Mouse (Mus musculus): ENCODE results near the gene Zcchc24. TPM values are rescaled to one million over a fixed set of nuclear protein-coding genes. Genes with fewer than 3 reads are reported as not detected.

Zcchc24 gene
- polyA plus RNA-seq, 1 experiment from 2014 or later = 29.0 TPM

GRCm38 (mm10) chr14:25795561-25796174 is 26.8 kb upstream of the Zcchc24 start:
- ChIA-PET POLR2A (no interaction called here), CTCF (no interaction called here)
- in situ Hi-C loops (cut with MboI; ENCODE audit: low pct_unique_long_range_greater_than_20kb) = loop anchor here (5.0 kb wide), 1 partner anchor 73 kb away; no protein-coding TSS in a partner anchor
- TF ChIP-seq CTCF (IDR thresholded peaks at IDR 0.05) = no peak
- no peaks in the 10 kb centered on the region for H3K27me3 ChIP-seq
- DNase-seq (ENCODE audit: low read depth, low spot score) (no peak), ATAC-seq (no peak)

- ChIA-PET POLR2A (no interaction called here), CTCF (no interaction called here)
- H3K27me3 ChIP-seq = no peaks in the 10 kb centered on the region
- TF ChIP-seq CTCF (IDR thresholded peaks at IDR 0.05) = no peak
- in situ Hi-C loops (cut with MboI; ENCODE audit: low pct_unique_long_range_greater_than_20kb) = loop anchor here (5.0 kb wide), 1 partner anchor 73 kb away; no protein-coding TSS in a partner anchor
- ATAC-seq = no peak
- no peak for DNase-seq (ENCODE audit: low read depth, low spot score)
Observed at GRCm38 (mm10) chr14:25795067-25795466, 26.2 kb upstream of the Zcchc24 start.

DNA sequence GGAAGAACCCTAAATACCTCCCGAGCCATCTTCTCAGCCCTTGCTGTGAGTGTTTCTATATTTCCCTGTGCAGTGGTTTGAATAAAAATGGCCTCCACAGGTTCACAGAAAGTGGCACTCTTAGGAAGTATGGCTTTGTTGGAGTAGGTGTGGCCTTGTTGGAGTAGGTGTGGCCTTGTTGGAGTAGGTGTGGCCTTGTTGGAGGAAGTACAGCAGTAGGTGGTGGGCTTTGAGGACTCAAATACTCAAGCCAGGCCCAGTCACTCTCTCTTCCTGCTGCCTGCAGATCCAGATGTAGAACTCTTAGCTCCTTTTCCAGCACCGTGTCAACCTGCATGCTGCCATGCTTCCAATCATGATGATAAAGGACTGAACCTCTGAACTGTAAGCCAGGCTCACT is 25.5 kb upstream of the Zcchc24 start:
- TF ChIP-seq CTCF (IDR thresholded peaks at IDR 0.05) = no peak
- ATAC-seq = no peak
- CTCF ChIA-PET = no interaction called here
- H3K27me3 ChIP-seq = no peaks in the 10 kb centered on the region
- no peak for DNase-seq (ENCODE audit: low read depth, low spot score)
- POLR2A ChIA-PET = no interaction called here
- in situ Hi-C loops (cut with MboI; ENCODE audit: low pct_unique_long_range_greater_than_20kb) = no loop called here

- POLR2A ChIA-PET = no interaction called here
- CTCF ChIA-PET = interaction anchor here (1.2 to 2.2 kb wide), 2 partner anchors 14 to 49 kb away, joined by 3 to 5 read pairs; no protein-coding TSS in a partner anchor
- ATAC-seq (no peak), DNase-seq (ENCODE audit: low read depth, low spot score) (no peak)
- no peaks in the 10 kb centered on the region for H3K27me3 ChIP-seq
- TF ChIP-seq CTCF (IDR thresholded peaks at IDR 0.05) = no peak
- in situ Hi-C loops (cut with MboI; ENCODE audit: low pct_unique_long_range_greater_than_20kb) = no loop called here
Observed at GRCm38 (mm10) chr14:25790768-25791302, 22.0 kb upstream of the Zcchc24 start.

GRCm38 (mm10) chr14:25789946-25790345 is 21.1 kb upstream of the Zcchc24 start:
- POLR2A ChIA-PET = no interaction called here
- no peak for DNase-seq (ENCODE audit: low read depth, low spot score)
- in situ Hi-C loops (cut with MboI; ENCODE audit: low pct_unique_long_range_greater_than_20kb) = no loop called here

GRCm38 (mm10) chr14:25789207-25789606 is 20.4 kb upstream of the Zcchc24 start:
- in situ Hi-C loops (cut with MboI; ENCODE audit: low pct_unique_long_range_greater_than_20kb) = no loop called here
- ChIA-PET POLR2A (no interaction called here), CTCF (interaction anchor here (2.2 kb wide), 1 partner anchor 13 kb away, joined by 5 read pairs; no protein-coding TSS in a partner anchor)
- TF ChIP-seq CTCF (IDR thresholded peaks at IDR 0.05) = no peak
- H3K27me3 ChIP-seq = no peaks in the 10 kb centered on the region
- DNase-seq (ENCODE audit: low read depth, low spot score) (no peak), ATAC-seq (no peak)

More at GRCm38 (mm10) chr14:25789946-25790345, 21.1 kb upstream of the Zcchc24 start:
- no peak for ATAC-seq
- no peak for TF ChIP-seq CTCF (IDR thresholded peaks at IDR 0.05)
- CTCF ChIA-PET = interaction anchor here (1.2 to 2.2 kb wide), 2 partner anchors 13 to 48 kb away, joined by 3 to 5 read pairs; no protein-coding TSS in a partner anchor
- no peaks in the 10 kb centered on the region for H3K27me3 ChIP-seq

- no peak for TF ChIP-seq CTCF (IDR thresholded peaks at IDR 0.05)
- ChIA-PET CTCF (no interaction called here), POLR2A (no interaction called here)
- no peak for DNase-seq (ENCODE audit: low read depth, low spot score)
- ATAC-seq = no peak
- H3K27me3 ChIP-seq = no peaks in the 10 kb centered on the region
- in situ Hi-C loops (cut with MboI; ENCODE audit: low pct_unique_long_range_greater_than_20kb) = no loop called here
Observed at GRCm38 (mm10) chr14:25788201-25788600, 19.4 kb upstream of the Zcchc24 start.

DNA sequence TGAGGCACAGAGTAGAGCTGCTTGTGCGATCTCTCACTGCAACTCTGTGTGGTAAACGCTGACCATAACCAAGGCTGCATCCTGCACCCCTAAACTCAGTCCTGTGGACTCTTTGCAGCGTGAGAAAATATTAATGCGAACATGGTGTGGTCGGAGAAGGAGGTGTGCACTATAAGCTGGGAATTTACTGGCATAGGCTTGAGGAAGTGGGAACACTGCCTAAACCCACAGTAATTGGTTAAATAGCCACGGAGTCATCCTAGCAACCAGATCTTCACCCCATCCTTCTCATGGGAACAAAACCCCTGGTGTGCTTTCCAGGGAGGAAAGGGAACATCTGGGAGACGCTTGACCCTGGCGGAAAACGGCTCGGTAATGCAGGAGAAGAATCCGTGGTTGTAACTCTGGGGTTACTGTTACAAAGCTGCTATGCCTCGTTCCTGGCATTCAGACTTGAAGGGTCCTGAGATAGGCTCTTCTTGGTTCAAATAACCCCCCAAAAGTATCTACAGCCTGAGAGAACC is 18.6 kb upstream of the Zcchc24 start:
- ChIA-PET CTCF (interaction anchor here (2.2 kb wide), 1 partner anchor 13 kb away, joined by 9 read pairs; no protein-coding TSS in a partner anchor), POLR2A (no interaction called here)
- no peak for TF ChIP-seq CTCF (IDR thresholded peaks at IDR 0.05)
- DNase-seq (ENCODE audit: low read depth, low spot score) (no peak), ATAC-seq (no peak)
- no peaks in the 10 kb centered on the region for H3K27me3 ChIP-seq
- in situ Hi-C loops (cut with MboI; ENCODE audit: low pct_unique_long_range_greater_than_20kb) = no loop called here

GRCm38 (mm10) chr14:25786959-25787358 is 18.1 kb upstream of the Zcchc24 start:
- TF ChIP-seq CTCF (IDR thresholded peaks at IDR 0.05) = no peak
- DNase-seq (ENCODE audit: low read depth, low spot score) = no peak
- ChIA-PET POLR2A (no interaction called here), CTCF (interaction anchor here (1.3 to 2.2 kb wide), 2 partner anchors 13 to 15 kb away, joined by 3 to 9 read pairs; no protein-coding TSS in a partner anchor)
- in situ Hi-C loops (cut with MboI; ENCODE audit: low pct_unique_long_range_greater_than_20kb) = no loop called here
- no peaks in the 10 kb centered on the region for H3K27me3 ChIP-seq
- ATAC-seq = no peak

GRCm38 (mm10) chr14:25785210-25785609 is 16.4 kb upstream of the Zcchc24 start:
- ATAC-seq (no peak), DNase-seq (ENCODE audit: low read depth, low spot score) (no peak)
- no peaks in the 10 kb centered on the region for H3K27me3 ChIP-seq
- ChIA-PET CTCF (no interaction called here), POLR2A (interaction anchor here (1.5 kb wide), 1 partner anchor 16 kb away, joined by 4 read pairs; the partner anchor contains the start of gene Zcchc24)
- in situ Hi-C loops (cut with MboI; ENCODE audit: low pct_unique_long_range_greater_than_20kb) = no loop called here
- TF ChIP-seq CTCF (IDR thresholded peaks at IDR 0.05) = no peak

DNA sequence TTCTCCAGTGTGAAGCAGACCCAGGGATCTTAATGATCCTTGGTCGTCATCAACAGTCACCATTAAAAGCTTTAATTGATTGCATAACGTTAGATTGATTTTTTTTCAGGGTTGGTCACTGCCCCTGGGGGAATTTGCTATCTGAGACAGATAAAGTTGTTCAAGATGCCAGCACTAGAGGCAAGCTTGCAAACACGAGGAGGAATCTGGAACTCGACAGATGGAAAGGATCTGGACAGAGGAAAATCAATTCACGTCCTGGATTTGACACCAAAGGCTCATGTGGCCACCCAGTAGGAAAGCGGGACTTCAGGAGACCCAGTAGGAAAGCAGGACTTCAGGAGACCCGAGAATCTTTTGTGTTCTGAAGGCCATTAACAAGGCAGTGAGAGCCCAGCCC is 14.4 kb upstream of the Zcchc24 start:
- ChIA-PET POLR2A (no interaction called here), CTCF (interaction anchor here (1.1 to 1.2 kb wide), 2 partner anchors 12 to 31 kb away, joined by 3 to 4 read pairs; no protein-coding TSS in a partner anchor)
- DNase-seq (ENCODE audit: low read depth, low spot score) (no peak), ATAC-seq (no peak)
- in situ Hi-C loops (cut with MboI; ENCODE audit: low pct_unique_long_range_greater_than_20kb) = no loop called here
- no peaks in the 10 kb centered on the region for H3K27me3 ChIP-seq
- TF ChIP-seq CTCF (IDR thresholded peaks at IDR 0.05) = no peak

All from Patski (cell line).